In the genomic region with DNA sequence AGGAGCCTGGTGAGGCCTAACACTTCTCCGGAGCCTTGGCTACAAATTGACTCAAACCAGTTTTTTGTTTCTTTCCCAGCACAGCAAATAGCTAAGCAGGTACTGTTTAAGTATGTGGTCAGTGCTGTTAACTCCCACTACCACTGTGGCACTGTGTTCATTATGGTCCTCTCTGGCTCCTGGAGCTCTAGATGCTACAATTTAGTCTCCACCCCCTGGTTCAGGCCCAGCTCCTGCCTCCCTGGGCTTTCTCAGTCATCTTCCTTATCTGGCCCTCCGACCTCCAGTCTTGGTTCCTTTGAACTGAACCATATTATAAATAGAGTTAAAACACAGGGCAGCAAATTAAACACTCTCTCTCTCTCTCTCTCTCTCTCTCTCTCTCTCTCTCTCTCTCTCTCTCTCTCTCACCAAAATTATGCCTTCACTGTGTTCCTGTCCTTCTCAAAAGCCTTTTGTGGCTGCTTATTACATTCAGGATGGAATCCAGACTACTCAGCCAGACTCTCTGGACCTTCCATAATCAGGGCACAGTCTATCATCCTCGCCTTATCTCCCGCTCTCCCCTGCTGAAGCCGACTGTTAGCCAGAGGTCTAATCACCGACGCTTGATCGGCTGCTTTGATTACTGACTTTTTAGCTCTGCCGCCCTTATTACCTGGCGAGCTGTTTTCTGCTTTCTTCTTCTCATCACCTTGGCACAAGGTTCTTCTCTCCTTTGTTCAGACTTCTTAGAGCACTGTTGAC, we compare ENCODE assay signal across 12 mouse cellular contexts.
A peak's percentile ranks its signal among the peaks of the same experiment; 100 is the strongest.
DNase-seq lines count a peak whose midpoint lies in the region; ATAC-seq and TF ChIP-seq lines count a peak whose summit lies in the region.
"Had no signal": no experiment of that assay in that cellular context is flagged by ENCODE, and none has a peak within 500 bp of the region (broad histone marks: within the 10 kb centered on the region; RNA-seq: fewer than 3 reads in every experiment).

No protein-coding gene starts in this region.

- 18% methylated on average over 10 of the region's 10 CpGs for WGBS in forebrain, embryonic 13.5 days
- 27% methylated on average over 10 of the region's 10 CpGs for WGBS in forebrain, postnatal 0 days
- 19% methylated on average over 10 of the region's 10 CpGs for WGBS in lung, embryonic 14.5 days
- 26% methylated on average over 10 of the region's 10 CpGs for WGBS in embryonic facial prominence, embryonic 10.5 days
- WGBS in liver, embryonic 14.5 days (ENCODE audit: insufficient replicate concordance), result 20% methylated on average over 10 of the region's 10 CpGs

- no peak for TF ChIP-seq EP300 in liver, embryonic 14.5 days (IDR thresholded peaks at IDR 0.05; ENCODE audit: low read depth)

- DNase-seq in forebrain, postnatal 0 days, result no peak
- DNase-seq in lung, embryonic 14.5 days, result peak; percentile 31
- no peak for DNase-seq in lung, postnatal 25 days (ENCODE audit: low spot score)
- no peak for DNase-seq in embryonic facial prominence, embryonic 10.5 days (ENCODE audit: low spot score)
- no peak for DNase-seq in liver, embryonic 14.5 days (ENCODE audit: low read depth in 3 of 3, low spot score in 3 of 3)
- no peak for DNase-seq in retina, embryonic 14.5 days (ENCODE audit: low spot score)
- no peak for DNase-seq in frontal cortex, postnatal 14 days (ENCODE audit: low spot score in 2 of 2)
- DNase-seq: cerebellum, postnatal 25 days had no signal

- H3K36me3 ChIP-seq in forebrain, embryonic 13.5 days (ENCODE audit: poor library complexity, severe bottlenecking), result no peaks in the 10 kb centered on the region
- H3K36me3 ChIP-seq in forebrain, postnatal 0 days (ENCODE audit: insufficient read depth), result no peaks in the 10 kb centered on the region
- no peaks in the 10 kb centered on the region for H3K36me3 ChIP-seq in lung, embryonic 14.5 days (ENCODE audit: insufficient read depth)
- no peaks in the 10 kb centered on the region for H3K36me3 ChIP-seq in embryonic facial prominence, embryonic 10.5 days (replicated peaks)
- H3K36me3 ChIP-seq in liver, embryonic 14.5 days (replicated peaks; ENCODE audit: control insufficient read depth, insufficient read depth, low read depth), result no peaks in the 10 kb centered on the region

- H3K4me1 ChIP-seq in forebrain, embryonic 13.5 days, result peaks cover 54% of the 10 kb centered on the region
- H3K4me1 ChIP-seq in forebrain, postnatal 0 days (ENCODE audit: insufficient read depth), result no peaks in the 10 kb centered on the region
- peaks cover 38% of the 10 kb centered on the region for H3K4me1 ChIP-seq in lung, embryonic 14.5 days (ENCODE audit: insufficient read depth)
- peaks cover 59% of the 10 kb centered on the region for H3K4me1 ChIP-seq in embryonic facial prominence, embryonic 10.5 days
- peaks cover 22 to 40% of the 10 kb centered on the region in 2 experiments for H3K4me1 ChIP-seq in liver, embryonic 14.5 days (replicated peaks; ENCODE audit: control insufficient read depth in 2 of 2, insufficient read depth in 2 of 2, low read length in 1 of 2)

- H3K4me2 ChIP-seq in forebrain, embryonic 13.5 days, result 0 out of 2 replicates have a peak overlapping the region, but pooled peaks have one; percentile 8
- H3K4me2 ChIP-seq in forebrain, postnatal 0 days (ENCODE audit: low read depth), result no peak overlapping the region
- peak overlapping the region; percentile 31 for H3K4me2 ChIP-seq in lung, embryonic 14.5 days
- peak overlapping the region; percentile 18; the same call in 1 of the 2 replicates for H3K4me2 ChIP-seq in liver, embryonic 14.5 days (ENCODE audit: low read depth)

- H3K9me3 ChIP-seq in forebrain, embryonic 13.5 days (replicated peaks), result no peaks in the 10 kb centered on the region
- H3K9me3 ChIP-seq in forebrain, postnatal 0 days (ENCODE audit: low read length), result no peaks in the 10 kb centered on the region
- H3K9me3 ChIP-seq in lung, embryonic 14.5 days (ENCODE audit: low read depth, low read length), result no peaks in the 10 kb centered on the region
- no peaks in the 10 kb centered on the region for H3K9me3 ChIP-seq in embryonic facial prominence, embryonic 10.5 days
- no peaks in the 10 kb centered on the region for H3K9me3 ChIP-seq in liver, embryonic 14.5 days (ENCODE audit: control insufficient read depth, low read length)
- H3K9me3 ChIP-seq: megakaryocyte, embryonic 14.5 days had no signal

- no peak overlapping the region for H3K9ac ChIP-seq in forebrain, embryonic 13.5 days
- H3K9ac ChIP-seq in forebrain, postnatal 0 days, result no peak overlapping the region
- H3K9ac ChIP-seq in lung, embryonic 14.5 days, result no peak overlapping the region
- H3K9ac ChIP-seq in liver, embryonic 14.5 days (replicated peaks), result no peak overlapping the region

- no peak for ATAC-seq in forebrain, embryonic 13.5 days
- no peak for ATAC-seq in forebrain, postnatal 0 days
- 0 out of 2 replicates have a peak, but pooled peaks have one; percentile 15 for ATAC-seq in lung, embryonic 14.5 days (ENCODE audit: insufficient read depth)
- ATAC-seq in liver, embryonic 14.5 days (ENCODE audit: insufficient read depth), result peak; percentile 44; the same call in 1 of the 2 replicates
- ATAC-seq: inflammation-experienced regulatory T-cells, adult 6 months; Patski had no signal

- H3K27ac ChIP-seq in forebrain, embryonic 13.5 days, result no peak overlapping the region
- no peak overlapping the region for H3K27ac ChIP-seq in forebrain, postnatal 0 days (ENCODE audit: low read depth, low read length)
- H3K27ac ChIP-seq in lung, embryonic 14.5 days (ENCODE audit: low read depth), result peak overlapping the region; percentile 81
- H3K27ac ChIP-seq in embryonic facial prominence, embryonic 10.5 days (replicated peaks), result peak overlapping the region; percentile 59; the same call in 1 of the 2 replicates
- no peak overlapping the region for H3K27ac ChIP-seq in liver, embryonic 14.5 days

- H3K4me3 ChIP-seq in forebrain, embryonic 13.5 days, result no peak overlapping the region
- H3K4me3 ChIP-seq in forebrain, postnatal 0 days (ENCODE audit: low read depth, low read length), result no peak overlapping the region
- H3K4me3 ChIP-seq in lung, embryonic 14.5 days (ENCODE audit: low read depth, low read length), result no peak overlapping the region
- no peak overlapping the region for H3K4me3 ChIP-seq in embryonic facial prominence, embryonic 10.5 days
- no peak overlapping the region for H3K4me3 ChIP-seq in liver, embryonic 14.5 days (ENCODE audit: insufficient read depth in 1 of 2, low read depth in 2 of 2, low read length in 2 of 2)
- H3K4me3 ChIP-seq: megakaryocyte, embryonic 14.5 days had no signal

- peaks cover 39% of the 10 kb centered on the region for H3K27me3 ChIP-seq in forebrain, embryonic 13.5 days
- H3K27me3 ChIP-seq in forebrain, postnatal 0 days (ENCODE audit: insufficient read depth, low read length), result no peaks in the 10 kb centered on the region
- no peaks in the 10 kb centered on the region for H3K27me3 ChIP-seq in lung, embryonic 14.5 days (ENCODE audit: insufficient read depth, low read length)
- 0 out of 2 replicates have a peak, but pooled peaks cover 17% of the 10 kb centered on the region for H3K27me3 ChIP-seq in embryonic facial prominence, embryonic 10.5 days (replicated peaks; ENCODE audit: low read depth, poor library complexity, severe bottlenecking)
- no peaks in the 10 kb centered on the region for H3K27me3 ChIP-seq in liver, embryonic 14.5 days (ENCODE audit: control insufficient read depth, insufficient read depth, low read length)
- H3K27me3 ChIP-seq: megakaryocyte, embryonic 14.5 days; Patski had no signal

- no peak for TF ChIP-seq CTCF in forebrain, postnatal 0 days (IDR thresholded peaks at IDR 0.05; ENCODE audit: low read depth)
- no peak for TF ChIP-seq CTCF in lung, embryonic 14.5 days (IDR thresholded peaks at IDR 0.05; ENCODE audit: low read depth)
- TF ChIP-seq CTCF in liver, embryonic 14.5 days (IDR thresholded peaks at IDR 0.05; ENCODE audit: low read depth), result no peak

Comparison
In these comparisons a context has a peak if more than half of its experiments do, and no peak if none do; other contexts are left out.
1. ATAC-seq: peak in lung, embryonic 14.5 days (single experiment) and liver, embryonic 14.5 days (single experiment); none in forebrain, embryonic 13.5 days (single experiment) and forebrain, postnatal 0 days (single experiment).
2. H3K27ac ChIP-seq: peak in lung, embryonic 14.5 days (single experiment) and embryonic facial prominence, embryonic 10.5 days (single experiment); none in forebrain, embryonic 13.5 days (single experiment), forebrain, postnatal 0 days (single experiment) and liver, embryonic 14.5 days (single experiment).